Mouse (Mus musculus) MEL (cell line): ENCODE results near the gene Eva1b.

ENCODE experiments used
- CHD1 ChIP-seq: IDR thresholded peaks from 2 replicates; pipeline ENCODE4 v1.6.1; 2012; ENCODE audit warnings: low read depth, mild to moderate bottlenecking, inconsistent platforms, low read length, improper control_type of control experiment
- GATA1 ChIP-seq: IDR thresholded peaks from 2 replicates; pipeline ENCODE4 v1.6.1; 2011; ENCODE audit warnings: low read depth, low read length, improper control_type of control experiment
- MXI1 ChIP-seq: IDR thresholded peaks from 2 replicates; pipeline ENCODE4 v1.6.1; 2011; ENCODE audit warnings: mild to moderate bottlenecking, low read depth, low read length, improper control_type of control experiment

DNA sequence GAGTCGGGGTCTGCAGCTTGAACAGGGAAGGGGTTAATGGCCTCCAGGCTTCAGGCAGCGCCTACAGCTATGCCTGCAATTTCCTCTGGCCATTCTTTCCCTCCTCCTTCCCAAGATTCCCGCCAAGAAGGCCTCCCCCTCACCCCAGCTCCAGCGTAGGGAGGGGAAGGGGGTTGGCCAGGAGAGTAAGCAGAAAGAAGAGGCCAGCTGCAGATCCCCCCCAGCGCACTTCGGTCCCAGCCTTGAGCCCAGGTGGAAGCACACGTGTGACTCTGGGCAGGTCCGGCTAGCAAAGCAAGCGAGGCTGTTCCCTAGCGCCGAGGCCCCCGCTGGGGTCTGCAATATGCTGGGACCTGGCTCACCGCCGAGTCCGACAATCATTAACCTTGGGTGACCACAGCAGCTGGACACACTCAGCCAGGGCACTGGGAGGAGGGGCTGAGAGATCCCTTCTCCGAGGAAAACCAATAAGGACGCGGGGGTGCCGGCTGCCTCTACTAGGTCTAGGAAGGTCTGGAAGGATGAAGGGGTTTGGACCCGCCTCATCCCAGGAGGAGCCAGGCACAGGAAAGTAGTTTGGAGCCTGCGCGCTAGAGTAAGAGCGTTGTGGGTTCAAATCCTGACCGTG is at the start of gene Eva1b:
- TF ChIP-seq GATA1 (no peak), CHD1 (no peak), MXI1 (no peak)
